Mouse (Mus musculus) ES-E14 (cell line): ENCODE results near the gene Hist2h3c2. TPM values are rescaled to one million over a fixed set of nuclear protein-coding genes. Genes with fewer than 3 reads are reported as not detected.
"Not testable (repeated sequence)": the region's sequence is repeated elsewhere in the genome, so short reads cannot be mapped to it uniquely, and the experiment has no call there.

ENCODE experiments used
- DNase-seq: peaks from one replicate; pipeline ENCODE4 v3.0.0-alpha.2; 2013; ENCODE audit warnings: low read depth, low spot score
- H3K27ac ChIP-seq: 2 replicates; pipeline ENCODE4 v1.5.1; 2012; ENCODE audit warnings: low read depth, mild to moderate bottlenecking, low read length, moderate library complexity, mixed read lengths; ENCODE audit not compliant: poor library complexity, insufficient read depth, severe bottlenecking
- H3K36me3 ChIP-seq: 2 replicates; pipeline ENCODE4 v1.6.1; 2012; ENCODE audit warnings: mild to moderate bottlenecking, low read length, moderate library complexity, mixed read lengths; ENCODE audit not compliant: control insufficient read depth, poor library complexity, insufficient read depth, severe bottlenecking
- H3K4me1 ChIP-seq, 2 experiments: fragments of 150-350 bp in 1 of 2; sonication (generic) in 1 of 2; 2 replicates each; pipeline ENCODE4 v1.6.1; 2012; ENCODE audit warnings: low read length in 2 of 2, mild to moderate bottlenecking in 1 of 2, mixed read lengths in 1 of 2; ENCODE audit not compliant: control insufficient read depth in 2 of 2, insufficient read depth in 2 of 2, poor library complexity in 1 of 2
- H3K4me3 ChIP-seq, 2 experiments: fragments of 150-350 bp in 1 of 2; sonication (generic) in 1 of 2; 2 replicates each; pipeline ENCODE4 v1.5.1; 2012; ENCODE audit warnings: low read length in 2 of 2, low read depth in 1 of 2, mild to moderate bottlenecking in 1 of 2, mixed read lengths in 1 of 2; ENCODE audit not compliant: insufficient read depth in 1 of 2, poor library complexity in 1 of 2, severe bottlenecking in 1 of 2
- H3K9ac ChIP-seq: 2 replicates; pipeline ENCODE4 v1.6.1; 2012; ENCODE audit warnings: low read depth, mild to moderate bottlenecking, low read length, mixed read lengths; ENCODE audit not compliant: poor library complexity, insufficient read depth, severe bottlenecking
- H3K9me3 ChIP-seq: fragments of 150-350 bp; sonication (generic); 2 replicates; pipeline ENCODE4 v1.6.1; 2012; ENCODE audit warnings: low read depth, mild to moderate bottlenecking, low read length; ENCODE audit not compliant: control insufficient read depth, insufficient read depth
- CHD2 ChIP-seq: IDR thresholded peaks from 2 replicates; pipeline ENCODE4 v1.6.1; 2014; ENCODE audit warnings: mild to moderate bottlenecking, low read depth, low read length, inconsistent platforms
- HCFC1 ChIP-seq: IDR thresholded peaks from 2 replicates; pipeline ENCODE4 v1.6.1; 2012; ENCODE audit warnings: low read length, inconsistent platforms, borderline replicate concordance; ENCODE audit not compliant: insufficient read depth
- MAFK ChIP-seq: IDR thresholded peaks from 2 replicates; pipeline ENCODE4 v1.6.1; 2014; ENCODE audit warnings: mild to moderate bottlenecking, low read depth, low read length, inconsistent platforms; ENCODE audit not compliant: insufficient read depth
- ZC3H11A ChIP-seq: IDR thresholded peaks from 2 replicates; pipeline ENCODE4 v1.6.1; 2012; ENCODE audit warnings: low read depth, mild to moderate bottlenecking, inconsistent platforms, low read length, borderline replicate concordance
- ZNF384 ChIP-seq: IDR thresholded peaks from 2 replicates; pipeline ENCODE4 v1.6.1; 2012; ENCODE audit warnings: low read depth, low read length, inconsistent platforms
- in situ Hi-C, 2 experiments: fragments of 600-800 bp; cut with MboI; formaldehyde crosslinking; loops; one replicate each; pipeline ENCODE4 v1.15.1; 2025; ENCODE audit warnings: low sequenced_read_pairs in 2 of 2, inconsistent platforms in 1 of 2; ENCODE audit not compliant: unreplicated experiment in 2 of 2
- total RNA-seq: library from RNA; depleted of rRNA; stranded (reverse); fragments of 300-350 nt; gene quantifications from 2 replicates; pipeline ENCODE4 v1.2.3, GENCODE M21; 2012

Hist2h3c2 gene
- total RNA-seq, 1 experiment: 546 TPM

DNA sequence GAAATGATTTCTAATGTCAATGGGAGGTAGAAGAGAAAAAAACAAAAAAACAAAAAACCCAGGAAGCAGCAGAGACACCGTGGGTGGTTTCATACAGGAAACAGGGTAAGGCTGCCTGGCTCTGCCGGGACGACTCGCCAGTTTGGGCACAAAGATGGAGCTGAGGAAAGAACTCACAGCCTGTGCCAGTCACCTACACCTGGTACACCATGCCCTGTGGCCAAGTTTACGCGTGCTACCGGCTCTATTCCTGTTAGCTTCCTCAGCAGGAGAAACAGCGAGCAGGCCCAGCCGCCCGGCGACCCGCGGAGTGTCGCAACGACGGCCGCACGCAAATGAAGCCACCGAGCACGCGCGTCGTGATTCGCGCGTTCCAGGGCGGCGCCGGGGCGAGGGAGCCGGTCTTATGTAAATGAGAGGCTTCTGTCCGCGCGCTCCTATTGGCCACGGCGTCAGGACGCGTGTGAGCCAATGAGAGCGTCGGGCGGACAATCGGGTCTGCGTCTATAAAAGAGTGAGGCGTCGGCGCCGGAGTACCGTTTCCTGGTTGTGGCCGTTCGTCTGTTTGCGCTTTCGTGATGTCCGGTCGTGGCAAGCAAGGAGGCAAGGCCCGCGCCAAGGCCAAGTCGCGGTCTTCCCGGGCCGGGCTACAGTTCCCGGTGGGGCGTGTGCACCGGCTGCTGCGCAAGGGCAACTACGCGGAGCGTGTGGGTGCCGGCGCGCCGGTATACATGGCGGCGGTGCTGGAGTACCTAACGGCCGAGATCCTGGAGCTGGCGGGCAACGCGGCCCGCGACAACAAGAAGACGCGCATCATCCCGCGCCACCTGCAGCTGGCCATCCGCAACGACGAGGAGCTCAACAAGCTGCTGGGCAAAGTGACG lies 6.3 kb upstream of the Hist2h3c2 start, which contains the start of gene Hist2h2aa1:
TSS of gene Hist2h2aa1 (plus strand) at position 495 of the 884 bp plus-strand sequence.
- Histone ChIP-seq H3K27ac (peak within 1 kb of the TSS; percentile 85), H3K4me1 (peaks cover 6 to 12% of the 10 kb centered on the region in 2 experiments; a peak in 3 of 4 replicates), H3K9ac (peak within 1 kb of the TSS; percentile 90), H3K4me3 (peak within 1 kb of the TSS; percentile 74 to 78)
- H3K36me3 ChIP-seq, in situ Hi-C loops, H3K9me3 ChIP-seq, DNase-seq: not testable (repeated sequence)
- TF ChIP-seq ZNF384: 0 out of 2 replicates have a peak, but pooled peaks have one; percentile 21

DNA sequence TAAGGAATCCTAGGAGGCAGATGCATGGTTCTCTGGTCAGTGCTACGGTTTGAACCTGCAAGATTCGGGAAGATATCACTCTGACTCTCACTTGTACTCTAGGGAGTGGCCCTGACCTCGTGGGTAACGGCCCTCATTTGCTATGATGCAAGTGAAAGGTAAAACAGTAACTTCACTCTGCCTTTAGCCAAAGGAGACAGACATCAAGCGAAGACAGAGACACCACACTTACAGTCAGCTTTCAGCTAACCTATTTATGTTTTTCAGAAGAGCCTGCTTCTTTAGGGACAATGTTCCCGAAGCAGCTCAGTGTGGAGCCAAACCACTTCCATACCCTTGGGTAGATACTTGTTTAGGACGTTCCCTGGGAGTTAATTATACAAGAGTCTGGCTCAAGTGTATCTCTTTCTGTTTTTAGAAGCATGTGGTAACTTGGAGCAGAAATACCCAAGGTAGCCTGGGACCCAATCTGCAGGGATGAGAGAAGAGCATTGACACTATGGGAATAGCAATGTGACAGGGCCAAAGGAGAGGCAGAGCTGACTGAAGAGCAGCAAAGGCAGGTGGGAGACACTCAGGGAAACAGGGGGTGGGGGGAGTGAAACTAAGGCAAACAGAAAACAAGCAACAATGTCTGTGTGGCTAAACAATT lies 5.1 kb upstream of the Hist2h3c2 start:
- no peak for DNase-seq
- no peaks in the 10 kb centered on the region for H3K36me3 ChIP-seq
- no peak for TF ChIP-seq HCFC1
- TF ChIP-seq MAFK: no peak
- TF ChIP-seq ZNF384: no peak
- TF ChIP-seq CHD2: no peak
- no peak for TF ChIP-seq ZC3H11A
- in situ Hi-C loops: no loop called here
- H3K4me3 ChIP-seq: peak overlapping the region; percentile 74 to 78
- H3K4me1 ChIP-seq: peaks cover 6 to 12% of the 10 kb centered on the region in 2 experiments; a peak in 3 of 4 replicates
- no peaks in the 10 kb centered on the region for H3K9me3 ChIP-seq
- H3K27ac ChIP-seq: peak overlapping the region; percentile 55; the same call in 1 of the 2 replicates
- peak overlapping the region; percentile 63 for H3K9ac ChIP-seq

DNA sequence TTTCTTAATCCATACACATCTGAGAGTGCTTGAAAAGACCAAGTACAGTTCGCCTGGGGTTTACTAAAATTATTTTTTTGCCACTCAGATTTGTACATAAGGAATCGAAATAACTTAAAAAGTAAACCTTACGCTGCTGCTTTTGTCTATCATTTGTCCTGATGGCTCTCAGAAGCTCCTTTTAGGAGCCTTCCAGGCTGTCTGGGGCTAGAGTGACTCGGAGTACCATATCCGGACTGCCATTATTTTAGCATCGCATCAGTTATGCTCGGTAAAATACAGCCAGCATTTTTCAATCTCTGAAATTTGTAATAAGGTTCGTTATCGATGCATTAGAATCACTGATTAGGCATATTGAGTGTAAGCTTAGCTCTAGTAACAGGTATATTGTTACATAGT lies 1.9 kb upstream of the Hist2h3c2 start:
- peaks cover 6 to 17% of the 10 kb centered on the region in 2 experiments for H3K4me1 ChIP-seq
- peak overlapping the region; percentile 75; the same call in 1 of the 2 replicates for H3K9ac ChIP-seq
- DNase-seq: no peak
- in situ Hi-C loops: no loop called here
- TF ChIP-seq ZC3H11A: no peak
- H3K36me3 ChIP-seq: no peaks in the 10 kb centered on the region
- H3K9me3 ChIP-seq: no peaks in the 10 kb centered on the region
- H3K4me3 ChIP-seq: peak overlapping the region in 1 of 2 experiments; percentile 52; a peak in 3 of 4 replicates
- peak overlapping the region; percentile 48; the same call in 1 of the 2 replicates for H3K27ac ChIP-seq

GRCm38 (mm10) chr3:96239949-96240798 lies 1.2 kb upstream of the Hist2h3c2 start, which contains the start of gene Hist2h2aa2:
TSS of gene Hist2h2aa2 (minus strand) at chr3:96240276.
- H3K9ac ChIP-seq: peak within 1 kb of the TSS; percentile 94
- H3K4me1 ChIP-seq: peaks cover 6 to 17% of the 10 kb centered on the region in 2 experiments
- in situ Hi-C loops, H3K9me3 ChIP-seq, DNase-seq, H3K36me3 ChIP-seq: not testable (repeated sequence)
- peak within 1 kb of the TSS; percentile 97 for H3K27ac ChIP-seq
- H3K4me3 ChIP-seq: peak within 1 kb of the TSS; percentile 67 to 73
